Mouse (Mus musculus): ENCODE results near the gene Plekha6.

Plekha6 gene

GRCm38 (mm10) chr1:133182016-133182705, 18.2 kb downstream of the Plekha6 start:
- in situ Hi-C loops (cut with MboI, MseI): no loop called here

DNA sequence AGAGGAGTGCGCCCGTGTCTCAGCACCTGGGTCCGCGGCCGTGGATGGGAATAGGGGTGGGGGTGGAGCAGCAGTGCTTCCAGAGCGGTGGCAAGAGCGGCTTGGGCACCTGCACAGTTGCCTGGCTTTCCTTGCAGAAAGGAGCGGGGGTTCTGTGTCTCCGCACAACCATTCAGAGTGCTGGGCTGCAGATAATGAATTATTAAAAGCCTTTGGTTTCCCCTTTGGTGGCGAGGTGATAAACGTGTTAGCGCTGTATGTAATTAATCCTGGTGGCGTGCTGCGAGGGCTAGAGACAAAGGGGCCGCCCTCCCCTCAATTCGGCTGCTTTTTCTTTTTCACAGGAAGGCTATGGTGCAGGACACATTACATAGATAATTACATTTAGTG, 18.7 kb downstream of the Plekha6 start:
- in situ Hi-C loops (cut with MboI, MseI): no loop called here

DNA sequence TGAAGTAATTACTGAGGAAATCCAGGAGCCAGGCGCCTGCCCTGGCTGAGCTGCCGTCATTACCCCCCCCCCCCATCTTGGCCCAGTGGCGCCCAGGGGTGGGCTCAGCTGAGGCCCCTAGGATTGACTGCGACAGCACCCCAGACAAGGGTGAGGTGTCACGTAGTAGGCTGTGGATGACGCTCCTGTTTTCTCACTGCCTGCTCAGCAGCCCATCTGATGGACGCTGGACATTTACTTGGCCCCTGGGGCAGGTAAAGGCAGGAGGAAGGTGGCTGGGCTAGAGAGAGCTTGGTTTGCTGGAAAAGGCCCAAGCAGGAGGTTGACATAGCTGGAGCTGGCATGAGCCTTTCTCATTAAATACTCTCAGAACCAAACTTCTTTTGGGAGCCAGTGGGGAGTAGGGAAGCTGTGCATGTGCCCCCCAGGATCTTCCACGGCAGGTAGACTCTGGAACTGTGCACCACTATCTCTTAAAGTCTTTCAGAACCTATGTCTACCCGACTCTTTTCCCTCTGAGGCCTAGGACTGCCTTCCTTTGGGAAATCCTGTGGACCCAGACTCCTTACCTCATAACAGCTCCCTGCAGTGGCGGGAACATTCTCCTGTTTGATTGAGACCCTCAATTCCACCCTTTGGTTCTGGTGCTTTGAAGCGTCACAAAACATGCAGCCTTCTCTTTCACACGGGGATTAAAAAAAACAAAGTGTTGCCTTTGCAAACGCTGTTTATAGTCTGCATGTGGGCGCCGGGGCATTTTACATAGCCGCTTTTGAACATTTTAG, 19.3 kb downstream of the Plekha6 start:
- in situ Hi-C loops (cut with MboI, MseI): no loop called here

- in situ Hi-C loops (cut with MboI, MseI): no loop called here
These were observed 24.1 kb downstream of the Plekha6 start for GRCm38 (mm10) chr1:133187948-133188680.

DNA sequence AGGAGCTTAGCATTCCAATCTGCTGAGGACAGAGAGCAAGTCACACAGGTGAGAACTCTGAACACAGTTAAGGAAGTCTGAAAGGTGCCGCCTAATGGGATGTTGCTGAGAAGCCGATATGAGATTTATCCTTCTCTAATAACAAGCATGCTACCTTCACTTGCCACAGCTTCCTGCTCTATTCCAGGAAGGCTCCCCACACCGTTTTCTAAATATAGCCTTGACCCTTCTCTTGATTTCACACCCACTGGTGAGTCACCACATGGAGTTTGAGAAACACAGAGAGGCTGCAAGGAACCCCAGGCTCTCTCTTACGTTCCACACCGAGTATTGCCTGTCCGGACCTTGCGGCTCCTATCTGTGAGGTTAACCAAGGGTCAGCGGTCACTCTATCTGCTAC, 24.7 kb downstream of the Plekha6 start:
- in situ Hi-C loops (cut with MboI, MseI): no loop called here

GRCm38 (mm10) chr1:133189471-133189870, 25.5 kb downstream of the Plekha6 start:
- in situ Hi-C loops (cut with MboI, MseI): no loop called here

- in situ Hi-C loops (cut with MboI, MseI): no loop called here
These were observed 26.5 kb downstream of the Plekha6 start for GRCm38 (mm10) chr1:133190550-133190949.

DNA sequence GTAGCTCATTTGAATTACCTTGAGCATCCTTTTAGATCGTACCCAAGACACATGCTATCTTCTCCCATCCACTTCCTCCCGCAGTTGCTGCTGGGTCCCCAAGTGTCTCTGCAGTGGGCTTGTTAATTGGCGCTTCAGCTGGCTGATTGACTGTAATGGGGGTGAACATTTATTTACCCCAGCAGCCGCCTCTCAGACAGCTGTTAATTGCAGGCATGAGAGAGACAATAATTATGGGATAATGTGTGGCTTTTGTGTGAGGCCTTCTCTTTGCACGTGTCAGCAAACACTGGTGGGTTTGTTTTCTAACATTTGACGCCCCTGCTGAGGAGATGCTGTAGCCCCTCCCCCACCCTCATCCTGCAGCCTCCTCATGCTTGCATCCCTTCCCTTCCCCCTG, 32.2 kb downstream of the Plekha6 start:
- in situ Hi-C loops (cut with MboI, MseI): no loop called here

DNA sequence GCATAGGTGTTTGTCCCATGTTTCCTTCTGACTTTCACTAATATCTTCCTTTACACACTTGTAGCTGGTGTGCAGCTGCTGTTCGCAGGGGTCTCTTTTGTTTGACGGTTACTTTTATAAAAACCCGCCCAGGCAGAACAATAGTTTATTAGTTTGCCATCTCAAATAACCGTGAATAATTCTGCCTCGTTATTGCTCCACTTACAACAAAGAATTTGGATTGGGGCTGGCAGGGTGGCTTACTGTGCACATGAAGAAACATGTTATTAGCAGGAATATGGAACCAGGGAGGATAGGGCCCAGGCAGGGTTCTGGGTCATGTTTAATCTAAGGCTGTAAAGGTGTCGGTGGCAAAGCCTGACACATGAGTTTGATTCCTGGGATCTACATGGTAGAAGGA, 33.3 kb downstream of the Plekha6 start:
- in situ Hi-C loops (cut with MboI, MseI): no loop called here

DNA sequence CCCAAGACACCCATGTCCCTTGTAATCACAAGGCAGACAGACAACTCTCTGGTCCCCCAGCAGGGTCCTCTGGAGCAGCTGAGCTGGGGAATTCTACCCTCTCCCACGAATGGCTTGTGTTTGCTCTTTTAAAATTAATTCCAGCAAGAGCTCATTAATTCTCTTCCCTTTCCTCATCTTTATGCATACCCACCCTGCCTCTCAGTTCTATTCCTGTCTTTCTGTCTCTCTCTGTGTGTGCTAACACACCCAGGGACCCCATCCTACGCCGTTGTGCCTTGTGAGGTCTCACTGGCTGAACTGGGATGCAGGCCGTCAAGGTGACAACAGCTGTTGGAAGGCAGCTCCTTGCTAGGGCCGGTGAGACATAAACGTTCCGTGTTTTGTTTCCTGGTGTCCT, 35.7 kb downstream of the Plekha6 start:
- in situ Hi-C loops (cut with MboI, MseI): no loop called here

GRCm38 (mm10) chr1:133201499-133201898, 37.5 kb downstream of the Plekha6 start:
- in situ Hi-C loops (cut with MboI, MseI): no loop called here

- in situ Hi-C loops (cut with MboI, MseI): no loop called here
These were observed 39.7 kb downstream of the Plekha6 start for GRCm38 (mm10) chr1:133203701-133204100.

DNA sequence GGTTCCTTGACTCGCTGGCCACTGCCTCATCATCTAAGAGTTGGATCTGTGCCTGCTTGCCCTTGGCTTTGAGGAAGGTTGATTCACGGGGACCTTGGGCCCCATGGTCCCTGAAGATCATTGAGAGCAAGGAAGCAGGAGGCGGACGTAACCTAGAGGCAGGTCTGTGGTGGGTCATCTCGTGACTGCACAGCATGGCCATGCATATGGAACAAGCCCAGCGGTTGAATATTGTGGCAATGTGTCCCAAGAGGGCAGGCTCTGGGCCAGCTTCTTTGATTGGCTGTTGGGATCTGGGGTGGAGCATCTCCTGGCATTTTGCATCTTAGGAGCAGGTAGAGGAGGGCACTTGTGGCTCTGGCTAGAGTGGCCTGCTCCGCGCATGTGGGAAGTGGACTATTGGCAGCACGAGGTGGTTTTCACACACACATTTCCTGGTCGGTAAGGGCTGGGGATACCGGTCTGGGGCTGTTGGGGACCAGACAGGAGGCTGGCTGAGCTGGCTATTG, 40.4 kb downstream of the Plekha6 start:
- in situ Hi-C loops (cut with MboI, MseI): no loop called here

- in situ Hi-C loops (cut with MboI, MseI): no loop called here
These were observed 41.0 kb downstream of the Plekha6 start for GRCm38 (mm10) chr1:133204985-133205384.

- in situ Hi-C loops (cut with MboI, MseI): no loop called here
These were observed 44.2 kb downstream of the Plekha6 start for GRCm38 (mm10) chr1:133208086-133208815.

- in situ Hi-C loops (cut with MboI, MseI): no loop called here
These were observed 45.0 kb downstream of the Plekha6 start for GRCm38 (mm10) chr1:133209036-133209435.

DNA sequence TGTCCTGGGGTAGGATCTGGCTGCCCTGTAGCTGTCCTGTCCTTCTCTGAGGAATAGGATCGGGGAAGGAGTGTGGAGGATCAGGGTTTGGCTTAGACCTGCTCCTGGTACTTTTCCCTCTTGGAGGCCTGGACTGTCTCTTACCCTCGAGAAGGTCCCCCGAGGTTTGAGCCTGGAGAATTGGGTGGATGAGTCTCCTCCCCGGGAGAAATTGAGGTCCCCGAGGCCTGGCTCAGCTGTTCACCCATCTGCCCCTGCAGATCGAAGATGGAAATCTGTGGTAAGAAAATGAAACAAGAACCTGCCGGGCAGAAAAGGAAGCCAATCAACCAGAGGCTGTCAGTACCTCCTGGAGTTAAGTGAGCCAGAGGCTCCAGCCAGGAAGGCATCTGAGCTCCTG, 45.5 kb downstream of the Plekha6 start:
- in situ Hi-C loops (cut with MboI, MseI): no loop called here

DNA sequence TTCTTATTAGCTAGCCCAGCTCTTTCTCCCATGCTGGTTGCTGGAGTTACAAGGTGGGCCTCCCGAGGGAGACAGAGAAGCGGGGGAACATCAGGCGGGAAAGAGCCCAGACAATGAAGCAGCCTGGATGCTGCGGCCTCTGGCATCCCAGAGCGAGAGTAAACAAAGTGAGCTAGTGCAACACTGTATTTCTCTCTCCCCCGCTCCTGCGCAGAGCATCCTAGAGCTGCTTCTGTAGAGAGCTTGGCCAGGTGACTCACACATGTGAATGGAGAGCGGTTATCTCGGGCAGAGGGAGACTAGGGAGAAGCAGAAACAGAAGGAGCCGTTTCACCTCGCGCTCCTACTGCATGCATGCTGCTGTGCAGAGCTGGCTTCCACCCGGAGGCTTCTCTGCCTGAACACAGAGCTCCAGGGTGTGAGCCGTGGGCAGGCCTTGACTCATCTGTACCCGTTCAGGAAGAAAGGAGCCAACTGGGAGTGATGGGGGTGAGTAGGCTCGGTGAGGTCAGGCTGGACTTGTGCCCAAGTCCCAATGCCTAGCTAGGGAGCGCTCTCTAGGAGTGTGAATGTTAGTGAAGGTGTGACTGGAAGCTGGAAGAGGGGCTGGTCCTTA, 46.0 kb downstream of the Plekha6 start:
- in situ Hi-C loops (cut with MboI, MseI): no loop called here

GRCm38 (mm10) chr1:133210766-133211165, 46.8 kb downstream of the Plekha6 start:
- in situ Hi-C loops (cut with MboI, MseI): no loop called here

GRCm38 (mm10) chr1:133212273-133212672, 48.3 kb downstream of the Plekha6 start:
- in situ Hi-C loops (cut with MboI, MseI): no loop called here

GRCm38 (mm10) chr1:133213098-133213497, 49.1 kb downstream of the Plekha6 start:
- in situ Hi-C loops (cut with MboI, MseI): no loop called here

Measured in regulatory T cell (primary cell).